Mouse (Mus musculus): ENCODE data around the gene Kcnn3. TPM values are rescaled to one million over a fixed set of nuclear protein-coding genes. Genes with fewer than 3 reads are reported as not detected.

The Kcnn3 gene
- polyA plus RNA-seq, 1 experiment, result not detected

- Histone ChIP-seq H3K9me3 (peaks cover 22% of the 10 kb centered on the region), H3K27me3 (replicated peaks) (peaks cover 77% of the 10 kb centered on the region)
- no peak for TF ChIP-seq FLI1 (IDR thresholded peaks at IDR 0.05; ENCODE audit: low read length)
- no peak for TF ChIP-seq GATA1 (IDR thresholded peaks at IDR 0.05; ENCODE audit: borderline replicate concordance, low read length)
These were observed 29.2 kb upstream of the Kcnn3 start for GRCm38 (mm10) chr3:89490790-89491189.

GRCm38 (mm10) chr3:89491559-89491958, 28.4 kb upstream of the Kcnn3 start:
- Histone ChIP-seq H3K9me3 (peaks cover 29% of the 10 kb centered on the region), H3K4me3 (replicated peaks) (no peak overlapping the region), H3K36me3 (replicated peaks; ENCODE audit: low read length) (no peaks in the 10 kb centered on the region), H3K27me3 (replicated peaks) (peaks cover 76% of the 10 kb centered on the region), H3K4me1 (peaks cover 3% of the 10 kb centered on the region; the same call in 1 of the 2 replicates)
- TF ChIP-seq FLI1 (IDR thresholded peaks at IDR 0.05; ENCODE audit: low read length) (no peak), GATA1 (IDR thresholded peaks at IDR 0.05; ENCODE audit: borderline replicate concordance, low read length) (no peak)

More at GRCm38 (mm10) chr3:89490790-89491189, 29.2 kb upstream of the Kcnn3 start:
- Histone ChIP-seq H3K4me3 (replicated peaks) (no peak overlapping the region), H3K4me1 (peaks cover 3% of the 10 kb centered on the region; the same call in 1 of the 2 replicates), H3K36me3 (replicated peaks; ENCODE audit: low read length) (no peaks in the 10 kb centered on the region)

GRCm38 (mm10) chr3:89492701-89493151, 27.2 kb upstream of the Kcnn3 start:
- Histone ChIP-seq H3K27me3 (replicated peaks) (peaks cover 66% of the 10 kb centered on the region), H3K4me3 (replicated peaks) (no peak overlapping the region), H3K4me1 (no peaks in the 10 kb centered on the region), H3K36me3 (replicated peaks; ENCODE audit: low read length) (no peaks in the 10 kb centered on the region), H3K9me3 (peaks cover 35% of the 10 kb centered on the region)
- no peak for TF ChIP-seq GATA1 (IDR thresholded peaks at IDR 0.05; ENCODE audit: borderline replicate concordance, low read length)
- no peak for TF ChIP-seq FLI1 (IDR thresholded peaks at IDR 0.05; ENCODE audit: low read length)

GRCm38 (mm10) chr3:89494630-89495029, 25.3 kb upstream of the Kcnn3 start:
- no peak overlapping the region for H3K4me3 ChIP-seq (replicated peaks)
- H3K9me3 ChIP-seq, result peaks cover 35% of the 10 kb centered on the region
- TF ChIP-seq FLI1 (IDR thresholded peaks at IDR 0.05; ENCODE audit: low read length) (no peak), GATA1 (IDR thresholded peaks at IDR 0.05; ENCODE audit: borderline replicate concordance, low read length) (no peak)
- H3K4me1 ChIP-seq, result no peaks in the 10 kb centered on the region
- no peaks in the 10 kb centered on the region for H3K36me3 ChIP-seq (replicated peaks; ENCODE audit: low read length)
- H3K27me3 ChIP-seq (replicated peaks), result peaks cover 52% of the 10 kb centered on the region

- Histone ChIP-seq H3K36me3 (replicated peaks; ENCODE audit: low read length) (no peaks in the 10 kb centered on the region), H3K27me3 (replicated peaks) (peaks cover 42% of the 10 kb centered on the region), H3K4me3 (replicated peaks) (no peak overlapping the region), H3K9me3 (peaks cover 30% of the 10 kb centered on the region), H3K4me1 (no peaks in the 10 kb centered on the region)
- no peak for TF ChIP-seq GATA1 (IDR thresholded peaks at IDR 0.05; ENCODE audit: borderline replicate concordance, low read length)
These were observed 23.6 kb upstream of the Kcnn3 start for GRCm38 (mm10) chr3:89496366-89496765.

GRCm38 (mm10) chr3:89499696-89500095, 20.3 kb upstream of the Kcnn3 start:
- no peak overlapping the region for H3K4me3 ChIP-seq (replicated peaks)
- H3K36me3 ChIP-seq (replicated peaks; ENCODE audit: low read length), result no peaks in the 10 kb centered on the region
- no peak for TF ChIP-seq GATA1 (IDR thresholded peaks at IDR 0.05; ENCODE audit: borderline replicate concordance, low read length)
- TF ChIP-seq FLI1 (IDR thresholded peaks at IDR 0.05; ENCODE audit: low read length), result no peak
- H3K9me3 ChIP-seq, result peaks cover 28% of the 10 kb centered on the region
- H3K27me3 ChIP-seq (replicated peaks), result peaks cover 43% of the 10 kb centered on the region
- H3K4me1 ChIP-seq, result peaks cover 3% of the 10 kb centered on the region; the same call in 1 of the 2 replicates

- Histone ChIP-seq H3K4me1 (peaks cover 3% of the 10 kb centered on the region; the same call in 1 of the 2 replicates), H3K9me3 (peaks cover 13% of the 10 kb centered on the region), H3K4me3 (replicated peaks) (no peak overlapping the region), H3K27me3 (replicated peaks) (peaks cover 52% of the 10 kb centered on the region), H3K36me3 (replicated peaks; ENCODE audit: low read length) (no peaks in the 10 kb centered on the region)
- no peak for TF ChIP-seq FLI1 (IDR thresholded peaks at IDR 0.05; ENCODE audit: low read length)
- no peak for TF ChIP-seq GATA1 (IDR thresholded peaks at IDR 0.05; ENCODE audit: borderline replicate concordance, low read length)
These were observed 18.5 kb upstream of the Kcnn3 start for GRCm38 (mm10) chr3:89501486-89501885.

GRCm38 (mm10) chr3:89502551-89502950, 17.4 kb upstream of the Kcnn3 start:
- H3K4me1 ChIP-seq, result peaks cover 3% of the 10 kb centered on the region; the same call in 1 of the 2 replicates
- H3K4me3 ChIP-seq (replicated peaks), result no peak overlapping the region
- peaks cover 62% of the 10 kb centered on the region for H3K27me3 ChIP-seq (replicated peaks)
- H3K36me3 ChIP-seq (replicated peaks; ENCODE audit: low read length), result no peaks in the 10 kb centered on the region
- H3K9me3 ChIP-seq, result peaks cover 6% of the 10 kb centered on the region
- TF ChIP-seq GATA1 (IDR thresholded peaks at IDR 0.05; ENCODE audit: borderline replicate concordance, low read length) (no peak), FLI1 (IDR thresholded peaks at IDR 0.05; ENCODE audit: low read length) (no peak)

- Histone ChIP-seq H3K4me3 (replicated peaks) (no peak overlapping the region), H3K36me3 (replicated peaks; ENCODE audit: low read length) (no peaks in the 10 kb centered on the region), H3K27me3 (replicated peaks) (peaks cover 94% of the 10 kb centered on the region), H3K4me1 (peaks cover 4% of the 10 kb centered on the region; the same call in 1 of the 2 replicates), H3K9me3 (peaks cover 10% of the 10 kb centered on the region; the same call in 1 of the 2 replicates)
- TF ChIP-seq GATA1 (IDR thresholded peaks at IDR 0.05; ENCODE audit: borderline replicate concordance, low read length) (no peak), FLI1 (IDR thresholded peaks at IDR 0.05; ENCODE audit: low read length) (no peak)
These were observed 11.9 kb upstream of the Kcnn3 start for GRCm38 (mm10) chr3:89508041-89508440.

GRCm38 (mm10) chr3:89510979-89511378, 9.0 kb upstream of the Kcnn3 start:
- Histone ChIP-seq H3K4me3 (replicated peaks) (no peak overlapping the region), H3K36me3 (replicated peaks; ENCODE audit: low read length) (no peaks in the 10 kb centered on the region), H3K27me3 (replicated peaks) (peaks cover 87% of the 10 kb centered on the region), H3K4me1 (peaks cover 9% of the 10 kb centered on the region), H3K9me3 (peaks cover 11% of the 10 kb centered on the region)
- TF ChIP-seq GATA1 (IDR thresholded peaks at IDR 0.05; ENCODE audit: borderline replicate concordance, low read length), result no peak
- no peak for TF ChIP-seq FLI1 (IDR thresholded peaks at IDR 0.05; ENCODE audit: low read length)

Data from megakaryocyte, embryonic 14.5 days (primary cell).